Mouse (Mus musculus) embryo, embryonic 11 days (tissue): ENCODE results near the gene Nuak1.

Experiments used
- DNase-seq: peaks from one replicate; pipeline ENCODE4 v3.0.0-alpha.2; 2015

Gene Nuak1

GRCm38 (mm10) chr10:84401907-84402371 is 38.5 kb downstream of the Nuak1 start:
- DNase-seq, result no peak

GRCm38 (mm10) chr10:84401189-84401588 is 39.2 kb downstream of the Nuak1 start:
- no peak for DNase-seq

- no peak for DNase-seq
Measured at GRCm38 (mm10) chr10:84400037-84400681, 40.2 kb downstream of the Nuak1 start.

GRCm38 (mm10) chr10:84397276-84397675 is 43.1 kb downstream of the Nuak1 start:
- DNase-seq, result no peak

- DNase-seq, result no peak
Measured at GRCm38 (mm10) chr10:84395885-84396659, 44.3 kb downstream of the Nuak1 start.

GRCm38 (mm10) chr10:84395259-84395658 is 45.1 kb downstream of the Nuak1 start:
- no peak for DNase-seq

GRCm38 (mm10) chr10:84393881-84394280 is 46.5 kb downstream of the Nuak1 start:
- no peak for DNase-seq

- no peak for DNase-seq
Measured at GRCm38 (mm10) chr10:84393405-84393804, 47.0 kb downstream of the Nuak1 start.

- DNase-seq, result peak; percentile 25
Measured at GRCm38 (mm10) chr10:84392723-84393081, 47.7 kb downstream of the Nuak1 start.

GRCm38 (mm10) chr10:84392027-84392722 is 48.2 kb downstream of the Nuak1 start:
- DNase-seq, result peak; percentile 71

- DNase-seq, result no peak
Measured at GRCm38 (mm10) chr10:84389707-84390106, 50.7 kb downstream of the Nuak1 start.

GRCm38 (mm10) chr10:84388357-84389141 is 51.8 kb downstream of the Nuak1 start:
- peak; percentile 55 for DNase-seq

GRCm38 (mm10) chr10:84387338-84387737 is 53.1 kb downstream of the Nuak1 start:
- peak; percentile 41 for DNase-seq

- DNase-seq, result no peak
Measured at GRCm38 (mm10) chr10:84386625-84387242, 53.7 kb downstream of the Nuak1 start.

GRCm38 (mm10) chr10:84386214-84386613 is 54.2 kb downstream of the Nuak1 start:
- no peak for DNase-seq

GRCm38 (mm10) chr10:84384761-84385160 is 55.6 kb downstream of the Nuak1 start:
- DNase-seq, result no peak

- DNase-seq, result peak; percentile 85
Measured at GRCm38 (mm10) chr10:84382900-84383883, 57.2 kb downstream of the Nuak1 start.

- no peak for DNase-seq
Measured at GRCm38 (mm10) chr10:84381276-84381798, 59.1 kb downstream of the Nuak1 start.

- DNase-seq, result no peak
Measured at GRCm38 (mm10) chr10:84379366-84379765, 61.0 kb downstream of the Nuak1 start.

- no peak for DNase-seq
Measured at GRCm38 (mm10) chr10:84377956-84378355, 62.4 kb downstream of the Nuak1 start.

- DNase-seq, result no peak
Measured at GRCm38 (mm10) chr10:84376346-84376745, 64.1 kb downstream of the Nuak1 start.
